Mouse (Mus musculus): ENCODE measurements around the gene Gm13697.
"Not testable (repeated sequence)": the region's sequence is repeated elsewhere in the genome, so short reads cannot be mapped to it uniquely, and the experiment has no call there.

Gm13697 gene

GRCm38 (mm10) chr2:83984443-83984842 is at the start of gene Gm13697:
Gene Gm13697, plus strand, starts transcription at chr2:83984743.
- DNase-seq (ENCODE audit: low spot score in 2 of 2): not testable (repeated sequence)

- no peak for DNase-seq (ENCODE audit: low spot score in 2 of 2)
These were observed 43.6 kb upstream of the Gm13697 start, which contains the start of gene Zswim2 for GRCm38 (mm10) chr2:83940931-83941361. Gene Zswim2, minus strand, starts transcription at chr2:83941228.

- DNase-seq (ENCODE audit: low spot score in 2 of 2): no peak
These were observed 43.2 kb upstream of the Gm13697 start for GRCm38 (mm10) chr2:83941378-83941777.

GRCm38 (mm10) chr2:83941792-83942191 is 42.8 kb upstream of the Gm13697 start:
- DNase-seq (ENCODE audit: low spot score in 2 of 2): no peak

GRCm38 (mm10) chr2:83955393-83955792 is 29.1 kb upstream of the Gm13697 start, which contains the start of gene Gm13698:
Gene Gm13698, plus strand, starts transcription at chr2:83955693.
- not testable (repeated sequence) for DNase-seq (ENCODE audit: low spot score in 2 of 2)

- DNase-seq (ENCODE audit: low spot score in 2 of 2): not testable (repeated sequence)
These were observed 23.3 kb upstream of the Gm13697 start, which contains the start of gene Gm13693 for GRCm38 (mm10) chr2:83961203-83961602. Gene Gm13693, plus strand, starts transcription at chr2:83961503.

GRCm38 (mm10) chr2:83967013-83967412 is 17.5 kb upstream of the Gm13697 start, which contains the start of gene Gm13695:
Gene Gm13695, plus strand, starts transcription at chr2:83967313.
- DNase-seq (ENCODE audit: low spot score in 2 of 2): not testable (repeated sequence)

- not testable (repeated sequence) for DNase-seq (ENCODE audit: low spot score in 2 of 2)
These were observed 11.7 kb upstream of the Gm13697 start, which contains the start of gene Gm13696 for GRCm38 (mm10) chr2:83972823-83973222. Gene Gm13696, plus strand, starts transcription at chr2:83973123.

- not testable (repeated sequence) for DNase-seq (ENCODE audit: low spot score in 2 of 2)
These were observed 5.9 kb upstream of the Gm13697 start, which contains the start of gene Gm13694 for GRCm38 (mm10) chr2:83978633-83979032. Gene Gm13694, plus strand, starts transcription at chr2:83978933.

GRCm38 (mm10) chr2:83990253-83990652 is 5.7 kb downstream of the Gm13697 start, which contains the start of gene Gm13691:
Gene Gm13691, plus strand, starts transcription at chr2:83990553.
- DNase-seq (ENCODE audit: low spot score in 2 of 2): not testable (repeated sequence)

GRCm38 (mm10) chr2:83993639-83994255 is 9.2 kb downstream of the Gm13697 start:
- DNase-seq (ENCODE audit: low spot score in 2 of 2): peak; percentile 25 to 53

GRCm38 (mm10) chr2:83994526-83994925 is 10.0 kb downstream of the Gm13697 start:
- DNase-seq (ENCODE audit: low spot score in 2 of 2): not testable (repeated sequence)

- no peak for DNase-seq (ENCODE audit: low spot score in 2 of 2)
These were observed 24.4 kb downstream of the Gm13697 start for GRCm38 (mm10) chr2:84008913-84009312.

GRCm38 (mm10) chr2:84009818-84010217 is 25.3 kb downstream of the Gm13697 start:
- no peak for DNase-seq (ENCODE audit: low spot score in 2 of 2)

GRCm38 (mm10) chr2:84014572-84014971 is 30.0 kb downstream of the Gm13697 start:
- DNase-seq (ENCODE audit: low spot score in 2 of 2): no peak

- not testable (repeated sequence) for DNase-seq (ENCODE audit: low spot score in 2 of 2)
These were observed 31.7 kb downstream of the Gm13697 start for GRCm38 (mm10) chr2:84016291-84016690.

GRCm38 (mm10) chr2:84018330-84018729 is 33.8 kb downstream of the Gm13697 start:
- DNase-seq (ENCODE audit: low spot score in 2 of 2): no peak

- peak in 1 of 2 experiments; percentile 14 for DNase-seq (ENCODE audit: low spot score in 2 of 2)
These were observed 35.2 kb downstream of the Gm13697 start for GRCm38 (mm10) chr2:84019519-84020305.

- peak in 1 of 2 experiments; percentile 15 for DNase-seq (ENCODE audit: low spot score in 2 of 2)
These were observed 37.4 kb downstream of the Gm13697 start for GRCm38 (mm10) chr2:84021930-84022329.

GRCm38 (mm10) chr2:84022905-84023304 is 38.4 kb downstream of the Gm13697 start:
- peak; percentile 82 to 86 for DNase-seq (ENCODE audit: low spot score in 2 of 2)

GRCm38 (mm10) chr2:84023319-84023718 is 38.8 kb downstream of the Gm13697 start:
- DNase-seq (ENCODE audit: low spot score in 2 of 2): no peak

GRCm38 (mm10) chr2:84025217-84025616 is 40.7 kb downstream of the Gm13697 start:
- peak; percentile 80 to 84 for DNase-seq (ENCODE audit: low spot score in 2 of 2)
